Mouse (Mus musculus): ENCODE results near the gene Btnl4.

DNA sequence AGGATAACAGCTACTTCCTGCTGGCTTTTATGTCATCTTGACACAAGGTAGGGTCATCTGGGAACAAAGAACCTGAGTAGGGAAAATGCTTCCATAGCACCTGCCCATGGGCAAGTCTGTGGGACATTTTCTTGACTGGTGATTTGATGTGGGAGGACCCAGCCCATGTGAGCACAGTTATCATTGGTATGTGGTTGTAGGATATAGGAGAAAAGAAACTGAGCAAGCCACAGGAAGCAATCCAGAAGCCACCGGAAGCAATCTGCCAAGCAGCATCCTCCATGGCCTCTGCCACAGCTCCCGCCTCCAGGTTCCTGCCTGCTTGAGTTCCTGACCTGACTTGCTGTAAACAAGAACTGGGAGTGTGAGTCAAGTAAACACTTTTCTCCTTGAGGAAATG, 6.6 kb downstream of the Btnl4 start:
- no peak for TF ChIP-seq CTCF (IDR thresholded peaks at IDR 0.05; ENCODE audit: control insufficient read depth, insufficient read depth, insufficient replicate concordance, low read depth, low read length)
- TF ChIP-seq POLR2A (IDR thresholded peaks at IDR 0.05; ENCODE audit: control insufficient read depth, low read depth, low read length) = no peak

All from testis, adult 2 months (tissue).